Mouse (Mus musculus) layer of hippocampus, postnatal 36 days (tissue): ENCODE data around the gene Zbtb39. TPM values are rescaled to one million over a fixed set of nuclear protein-coding genes. Genes with fewer than 3 reads are reported as not detected.

ENCODE experiments used
- DNase-seq, 2 experiments: peaks; one replicate each; pipeline ENCODE4 v3.0.0; 2022
- total RNA-seq, 2 experiments: library from RNA; stranded (reverse); gene quantifications; 2 replicates each; pipeline ENCODE4 v1.2.3; 2021

Gene Zbtb39
- total RNA-seq = 10 to 100 TPM; 10.0 to 11.7 TPM

GRCm38 (mm10) chr10:127739083-127739660, at the start of gene Zbtb39:
Gene Zbtb39, plus strand, starts transcription at chr10:127739538.
- peak; percentile 71 to 73 for DNase-seq

DNA sequence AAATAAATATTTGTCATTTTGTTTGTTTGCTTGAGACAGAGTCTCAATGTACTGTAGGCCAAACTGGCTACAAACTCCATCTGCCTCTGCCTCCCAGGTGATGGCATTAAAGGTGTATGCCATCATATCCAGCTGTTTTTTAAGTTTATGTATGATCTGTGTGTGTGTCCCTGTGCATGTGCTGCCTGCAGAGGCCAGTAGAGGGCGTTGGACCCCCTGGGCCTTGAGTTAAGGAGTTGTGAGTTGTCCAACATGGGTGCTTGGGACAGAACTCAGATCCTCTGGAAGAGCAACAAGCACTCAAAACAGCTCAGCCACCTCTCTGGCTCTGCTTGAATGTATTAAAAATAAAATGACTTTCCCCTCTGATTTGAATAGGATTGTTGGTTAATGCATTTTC, 48.3 kb upstream of the Zbtb39 start:
- DNase-seq = no peak

- no peak for DNase-seq
These were observed 44.7 kb upstream of the Zbtb39 start for GRCm38 (mm10) chr10:127694636-127695035.

- DNase-seq = no peak
These were observed 43.6 kb upstream of the Zbtb39 start for GRCm38 (mm10) chr10:127695775-127696174.

DNA sequence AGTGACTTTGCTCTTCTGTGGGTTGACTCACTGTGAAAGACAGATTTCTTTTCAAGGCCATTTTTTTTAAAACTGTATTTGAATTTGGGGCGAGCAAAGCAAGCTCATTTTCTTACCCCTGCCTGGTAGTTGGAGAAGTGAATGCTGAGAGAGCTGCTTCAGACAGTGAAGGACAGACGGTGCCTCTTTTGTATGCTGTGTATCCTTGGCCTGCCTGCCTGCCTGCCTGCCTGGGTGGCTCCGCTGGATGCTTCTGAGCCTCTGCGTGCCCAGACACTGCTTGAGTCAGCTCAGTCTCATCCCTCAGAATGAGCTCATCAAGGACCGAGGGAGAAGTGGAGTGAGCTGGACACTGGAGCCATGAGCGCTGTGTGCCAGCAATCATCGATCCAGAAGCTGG, 40.4 kb upstream of the Zbtb39 start:
- no peak for DNase-seq

GRCm38 (mm10) chr10:127703299-127703698, 36.0 kb upstream of the Zbtb39 start:
- no peak for DNase-seq

- no peak for DNase-seq
These were observed 35.0 kb upstream of the Zbtb39 start for GRCm38 (mm10) chr10:127704293-127704692.

- no peak for DNase-seq
These were observed 34.5 kb upstream of the Zbtb39 start, which contains the start of gene Myo1a for GRCm38 (mm10) chr10:127704766-127705220. Gene Myo1a, plus strand, starts transcription at chr10:127705170.

GRCm38 (mm10) chr10:127705783-127706182, 33.6 kb upstream of the Zbtb39 start:
- DNase-seq = no peak

DNA sequence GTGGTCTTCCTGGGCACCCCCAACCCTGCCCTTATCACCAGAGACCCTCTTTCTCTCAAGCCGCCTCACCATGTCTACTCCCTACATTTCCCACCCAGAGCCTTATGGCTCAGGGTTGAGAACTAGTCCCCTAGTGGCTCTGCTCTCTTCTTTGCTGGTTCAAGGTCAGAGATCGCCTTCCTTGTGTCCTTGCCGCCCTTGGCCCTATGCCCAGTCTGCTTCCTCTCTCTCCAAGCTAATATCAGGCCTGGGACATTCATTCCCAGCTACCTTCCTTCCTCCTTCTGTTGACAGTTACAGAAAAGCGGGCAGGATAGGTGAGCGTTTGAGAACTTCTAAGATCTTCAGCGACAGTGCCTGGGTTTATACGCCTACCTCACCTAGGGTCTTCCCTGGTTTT, 31.6 kb upstream of the Zbtb39 start:
- no peak for DNase-seq

GRCm38 (mm10) chr10:127708850-127709370, 30.4 kb upstream of the Zbtb39 start:
- DNase-seq = no peak

- no peak for DNase-seq
These were observed 29.0 kb upstream of the Zbtb39 start for GRCm38 (mm10) chr10:127710331-127710730.

- no peak for DNase-seq
These were observed 26.6 kb upstream of the Zbtb39 start for GRCm38 (mm10) chr10:127712736-127713135.

DNA sequence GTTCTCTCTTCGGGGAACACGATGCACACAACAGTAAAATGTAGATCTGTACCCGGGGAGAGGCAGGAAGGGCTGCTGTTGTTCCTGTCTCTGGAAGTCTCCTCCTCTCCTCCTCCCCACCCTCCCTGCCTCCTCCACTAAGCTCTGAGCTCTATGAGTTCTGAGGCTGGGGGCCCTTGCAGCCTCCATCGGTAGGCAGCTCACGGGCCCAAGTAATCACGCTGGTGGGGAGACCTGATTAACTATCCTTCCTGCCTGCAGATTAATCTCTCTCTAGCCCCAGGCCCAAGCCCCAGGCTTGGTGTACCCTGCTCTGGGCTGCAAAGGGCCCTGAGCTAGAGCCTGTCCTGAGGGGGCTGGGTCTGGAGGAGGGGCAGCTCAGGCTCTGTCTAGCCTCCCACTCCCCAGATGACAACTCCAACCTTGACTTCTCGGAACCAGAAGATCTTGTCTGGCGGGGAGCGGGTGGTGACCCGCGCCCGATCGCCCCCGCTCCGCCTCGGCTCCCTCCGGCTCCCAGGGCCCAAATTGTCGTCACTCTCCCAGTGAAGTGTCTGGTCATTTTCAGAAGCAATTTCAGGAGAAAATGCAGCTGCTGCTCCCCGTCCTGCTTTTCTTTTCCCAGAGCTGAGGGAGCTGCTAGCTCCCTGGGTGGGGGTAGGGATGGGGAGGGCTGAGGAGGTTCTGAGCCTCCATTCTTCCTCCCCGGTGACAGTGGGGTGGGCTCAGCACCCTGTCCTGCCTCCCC, 17.5 kb upstream of the Zbtb39 start:
- DNase-seq = peak in 1 of 2 experiments; percentile 21

DNA sequence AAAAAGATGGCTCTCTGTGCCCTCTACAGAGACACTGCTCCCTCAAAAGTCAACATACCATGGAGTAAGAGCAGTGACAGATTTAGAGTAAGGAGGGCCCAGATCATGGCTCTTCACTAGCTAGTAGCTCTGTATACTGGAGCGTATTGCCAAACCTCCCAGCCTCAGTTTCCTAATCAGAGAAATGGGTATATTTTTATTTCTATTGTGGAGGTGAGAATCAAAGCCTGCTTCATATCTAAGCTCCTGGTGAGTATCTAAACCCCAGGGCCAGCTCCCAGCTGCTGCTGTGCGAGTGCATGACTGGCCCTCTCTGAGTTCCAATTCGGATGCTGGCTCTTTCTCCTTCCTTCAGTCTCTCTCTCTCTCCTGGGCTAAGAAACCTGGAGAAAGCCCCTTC, 15.2 kb upstream of the Zbtb39 start, which contains the start of gene Tac2:
Gene Tac2 (plus strand): TSS at position 301 of the 400 bp plus-strand sequence.
- no peak for DNase-seq

GRCm38 (mm10) chr10:127725136-127725535, 14.2 kb upstream of the Zbtb39 start:
- DNase-seq = no peak

GRCm38 (mm10) chr10:127728437-127728836, 10.9 kb upstream of the Zbtb39 start:
- DNase-seq = no peak

- no peak for DNase-seq
These were observed 8.9 kb upstream of the Zbtb39 start for GRCm38 (mm10) chr10:127730285-127730932.

- no peak for DNase-seq
These were observed 8.4 kb upstream of the Zbtb39 start for GRCm38 (mm10) chr10:127730933-127731310.

DNA sequence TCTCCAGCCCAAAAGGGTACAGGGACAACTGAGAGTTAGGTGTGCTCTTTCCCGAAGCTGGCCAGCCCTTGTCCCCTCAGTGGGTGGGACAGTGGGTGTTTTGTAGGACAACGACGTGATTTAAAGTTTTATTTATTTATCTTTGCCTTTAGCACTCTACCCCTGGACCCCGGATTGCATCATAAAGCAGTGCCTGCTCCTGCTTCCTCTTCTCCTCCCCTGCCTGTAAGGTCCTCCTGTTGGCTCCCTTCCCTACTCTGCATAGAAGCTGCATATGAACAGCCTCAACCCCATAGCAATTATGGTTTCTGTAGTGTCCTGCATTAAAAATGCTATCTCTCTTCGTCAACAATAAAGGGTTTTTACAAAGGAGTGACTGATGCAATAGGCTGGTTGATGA, 7.9 kb upstream of the Zbtb39 start:
- DNase-seq = no peak

DNA sequence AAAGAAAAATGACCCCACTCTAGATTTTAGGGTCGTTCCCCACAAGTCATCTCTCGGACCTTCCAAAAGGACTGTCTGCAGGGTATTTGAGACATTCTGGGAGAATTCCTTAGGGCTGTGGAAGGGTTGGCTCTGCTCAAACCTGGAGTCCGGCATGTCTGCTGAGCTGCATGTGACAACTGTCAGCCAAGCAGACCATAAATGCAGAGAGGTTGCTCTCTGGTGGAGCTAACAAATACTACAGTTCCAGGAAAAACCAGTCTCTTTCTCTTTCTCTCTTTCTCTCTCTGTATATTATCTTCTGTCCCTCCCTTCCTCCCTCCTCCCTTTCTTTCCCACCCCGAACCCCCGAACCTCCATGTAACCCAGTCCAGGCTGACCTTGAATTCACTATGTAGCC, 4.9 kb upstream of the Zbtb39 start:
- no peak for DNase-seq

DNA sequence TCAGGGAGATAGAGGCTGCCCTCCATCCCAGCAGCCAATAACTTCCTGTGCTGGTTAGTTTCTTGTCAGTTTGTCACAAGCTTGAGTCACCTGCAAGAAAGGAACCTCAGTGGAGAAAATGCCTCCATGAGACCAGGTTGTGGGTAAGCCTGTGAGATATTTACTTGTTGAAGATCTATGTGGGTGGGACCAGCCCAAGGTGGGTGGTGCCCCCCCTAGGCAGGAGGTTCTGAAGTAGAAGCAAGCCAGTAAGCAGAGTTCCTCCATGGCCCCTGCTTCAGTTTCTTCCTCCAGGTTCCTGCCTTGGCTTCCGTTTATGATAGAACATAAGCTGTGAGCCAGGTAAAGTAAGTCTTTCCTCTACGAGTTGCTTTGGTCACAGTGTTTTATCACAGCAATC, 3.1 kb upstream of the Zbtb39 start:
- no peak for DNase-seq

GRCm38 (mm10) chr10:127736916-127737315, 2.4 kb upstream of the Zbtb39 start:
- DNase-seq = no peak
